Mouse (Mus musculus) CH12.LX (cell line): ENCODE measurements at regions not wholly inside any gene's neighbourhood (a gene's known extent, or its start where the extent isn't known, plus 50 kb on each side); places are given as distances from the start of the nearest gene placed in this dataset.
A peak's percentile ranks its signal among the peaks of the same experiment; 100 is the strongest.

Source experiments
- DNase-seq: peaks from one replicate; pipeline ENCODE4 v3.0.0-alpha.2; 2013; ENCODE audit errors: extremely low read depth
- H3K27ac ChIP-seq: 2 replicates; pipeline ENCODE4 v1.5.1; 2012; ENCODE audit warnings: low read depth, mild to moderate bottlenecking, control low read depth, moderate library complexity; ENCODE audit not compliant: insufficient read depth
- H3K27me3 ChIP-seq: replicated peaks from 2 replicates; pipeline ENCODE3; 2012; ENCODE audit warnings: inconsistent platforms
- H3K36me3 ChIP-seq, 2 experiments: replicated peaks in 1 of 2; 2 replicates each; pipeline versions ENCODE3 to v1.6.1; 2012; ENCODE audit warnings: inconsistent platforms in 1 of 2, low read length in 1 of 2, mild to moderate bottlenecking in 1 of 2, mixed read lengths in 1 of 2, moderate library complexity in 1 of 2; ENCODE audit not compliant: control insufficient read depth in 1 of 2, insufficient read depth in 1 of 2
- H3K4me1 ChIP-seq, 2 experiments: 2 replicates each; pipeline ENCODE4 v1.6.1; 2012; ENCODE audit warnings: inconsistent platforms in 1 of 2, moderate library complexity in 1 of 2; ENCODE audit not compliant: insufficient read depth in 2 of 2, control insufficient read depth in 1 of 2
- H3K4me2 ChIP-seq: 2 replicates; pipeline ENCODE4 v1.6.1; 2012; ENCODE audit warnings: low read depth, mild to moderate bottlenecking, control low read depth; ENCODE audit not compliant: poor library complexity, insufficient read depth, severe bottlenecking
- H3K4me3 ChIP-seq, 3 experiments: fragments of 150-350 bp in 1 of 3; sonication (generic) in 1 of 3; replicated peaks in 1 of 3; 2 replicates each; pipeline versions ENCODE3 to v1.5.1; 2011 to 2012; ENCODE audit warnings: low read depth in 2 of 3, low read length in 2 of 3, mild to moderate bottlenecking in 2 of 3, moderate library complexity in 2 of 3, control low read depth in 1 of 3, improper control_type of control experiment in 1 of 3, inconsistent platforms in 1 of 3, mixed read lengths in 1 of 3; ENCODE audit not compliant: poor library complexity in 1 of 3
- H3K79me2 ChIP-seq: replicated peaks from 2 replicates; pipeline ENCODE4 v1.6.1; 2012; ENCODE audit warnings: mild to moderate bottlenecking, moderate library complexity; ENCODE audit not compliant: control insufficient read depth, poor library complexity, insufficient read depth, severe bottlenecking; ENCODE audit errors: extremely low read depth
- H3K9ac ChIP-seq: 2 replicates; pipeline ENCODE4 v1.6.1; 2012; ENCODE audit warnings: low read depth, mild to moderate bottlenecking, control low read depth, moderate library complexity; ENCODE audit not compliant: insufficient read depth
- H3K9me3 ChIP-seq: replicated peaks from 2 replicates; pipeline ENCODE3; 2012; ENCODE audit warnings: low read length, inconsistent platforms, mixed read lengths
- CHD2 ChIP-seq: IDR thresholded peaks from 2 replicates; pipeline ENCODE4 v1.6.1; 2011; ENCODE audit warnings: low read length, improper control_type of control experiment
- CTCF ChIP-seq, 2 experiments: IDR thresholded peaks in 1 of 2; conservative IDR thresholded peaks in 1 of 2; 2 replicates each; pipeline ENCODE4 v1.5.1; 2011 to 2012; ENCODE audit warnings: low read depth in 2 of 2, low read length in 2 of 2, improper control_type of control experiment in 1 of 2, inconsistent platforms in 1 of 2, mild to moderate bottlenecking in 1 of 2, moderate library complexity in 1 of 2
- E2F4 ChIP-seq: IDR thresholded peaks from 2 replicates; pipeline ENCODE4 v1.6.1; 2011; ENCODE audit warnings: low read depth, low read length, improper control_type of control experiment; ENCODE audit not compliant: insufficient replicate concordance
- ELF1 ChIP-seq: IDR thresholded peaks from 2 replicates; pipeline ENCODE4 v1.6.1; 2014; ENCODE audit warnings: low read depth, mild to moderate bottlenecking, inconsistent platforms, low read length, improper control_type of control experiment
- EP300 ChIP-seq: IDR thresholded peaks from 2 replicates; pipeline ENCODE4 v1.6.1; 2011; ENCODE audit warnings: low read length, improper control_type of control experiment
- IRF4 ChIP-seq: IDR thresholded peaks from 2 replicates; pipeline ENCODE4 v1.6.1; 2014; ENCODE audit warnings: low read depth, mild to moderate bottlenecking, inconsistent platforms, low read length, improper control_type of control experiment
- JUN ChIP-seq: IDR thresholded peaks from 2 replicates; pipeline ENCODE4 v1.6.1; 2011; ENCODE audit warnings: low read depth, mild to moderate bottlenecking, low read length, improper control_type of control experiment, moderate library complexity; ENCODE audit not compliant: insufficient read depth
- KAT2A ChIP-seq: IDR thresholded peaks from 2 replicates; pipeline ENCODE4 v1.6.1; 2012; ENCODE audit warnings: low read length, improper control_type of control experiment, inconsistent platforms; ENCODE audit not compliant: insufficient replicate concordance
- MAX ChIP-seq: IDR thresholded peaks from 2 replicates; pipeline ENCODE4 v1.6.1; 2011; ENCODE audit warnings: low read length, improper control_type of control experiment
- MAZ ChIP-seq: IDR thresholded peaks from 2 replicates; pipeline ENCODE4 v1.6.1; 2012; ENCODE audit warnings: low read depth, mild to moderate bottlenecking, inconsistent platforms, low read length, improper control_type of control experiment, moderate library complexity
- MEF2A ChIP-seq: IDR thresholded peaks from 2 replicates; pipeline ENCODE4 v1.6.1; 2014; ENCODE audit warnings: low read depth, mild to moderate bottlenecking, inconsistent platforms, low read length, improper control_type of control experiment, borderline replicate concordance
- NELFE ChIP-seq: IDR thresholded peaks from 2 replicates; pipeline ENCODE4 v1.6.1; 2011; ENCODE audit warnings: low read depth, low read length, improper control_type of control experiment
- NRF1 ChIP-seq: IDR thresholded peaks from 2 replicates; pipeline ENCODE4 v1.6.1; 2014; ENCODE audit warnings: low read depth, mild to moderate bottlenecking, inconsistent platforms, low read length, improper control_type of control experiment, moderate library complexity
- RAD21 ChIP-seq: IDR thresholded peaks from 2 replicates; pipeline ENCODE4 v1.6.1; 2011; ENCODE audit warnings: low read depth, mild to moderate bottlenecking, low read length, improper control_type of control experiment, moderate library complexity
- RCOR1 ChIP-seq: conservative IDR thresholded peaks from 2 replicates; pipeline ENCODE4 v1.6.1; 2012; ENCODE audit warnings: low read depth, mild to moderate bottlenecking, inconsistent platforms, low read length, improper control_type of control experiment
- SMC3 ChIP-seq: IDR thresholded peaks from 2 replicates; pipeline ENCODE4 v1.6.1; 2011; ENCODE audit warnings: low read depth, low read length, improper control_type of control experiment
- TBP ChIP-seq: conservative IDR thresholded peaks from 2 replicates; pipeline ENCODE4 v1.6.1; 2011; ENCODE audit warnings: low read depth, low read length, improper control_type of control experiment
- ZC3H11A ChIP-seq: IDR thresholded peaks from 2 replicates; pipeline ENCODE4 v1.6.1; 2012; ENCODE audit warnings: low read depth, mild to moderate bottlenecking, inconsistent platforms, low read length, improper control_type of control experiment
- ZKSCAN1 ChIP-seq: IDR thresholded peaks from 2 replicates; pipeline ENCODE4 v1.6.1; 2012; ENCODE audit warnings: low read depth, inconsistent platforms, low read length, improper control_type of control experiment, borderline replicate concordance
- ZMIZ1 ChIP-seq: IDR thresholded peaks from 2 replicates; pipeline ENCODE4 v1.6.1; 2012; ENCODE audit warnings: low read depth, mild to moderate bottlenecking, inconsistent platforms, low read length, improper control_type of control experiment
- dilution Hi-C: fragments of 300-500 bp; cut with MboI; formaldehyde crosslinking; loops from 2 replicates; pipeline ENCODE4 v1.14.3; 2020; ENCODE audit warnings: low sequenced_read_pairs; ENCODE audit not compliant: extremely low pct_unique_long_range_greater_than_20kb, extremely low pct_ligation_motif_present
- in situ Hi-C: fragments of 300-500 bp; cut with MboI; formaldehyde crosslinking; loops from 3 replicates; pipeline ENCODE4 v1.14.3; 2019; ENCODE audit warnings: low sequenced_read_pairs, low pct_ligation_motif_present, low pct_unique_long_range_greater_than_20kb, mixed read lengths

DNA sequence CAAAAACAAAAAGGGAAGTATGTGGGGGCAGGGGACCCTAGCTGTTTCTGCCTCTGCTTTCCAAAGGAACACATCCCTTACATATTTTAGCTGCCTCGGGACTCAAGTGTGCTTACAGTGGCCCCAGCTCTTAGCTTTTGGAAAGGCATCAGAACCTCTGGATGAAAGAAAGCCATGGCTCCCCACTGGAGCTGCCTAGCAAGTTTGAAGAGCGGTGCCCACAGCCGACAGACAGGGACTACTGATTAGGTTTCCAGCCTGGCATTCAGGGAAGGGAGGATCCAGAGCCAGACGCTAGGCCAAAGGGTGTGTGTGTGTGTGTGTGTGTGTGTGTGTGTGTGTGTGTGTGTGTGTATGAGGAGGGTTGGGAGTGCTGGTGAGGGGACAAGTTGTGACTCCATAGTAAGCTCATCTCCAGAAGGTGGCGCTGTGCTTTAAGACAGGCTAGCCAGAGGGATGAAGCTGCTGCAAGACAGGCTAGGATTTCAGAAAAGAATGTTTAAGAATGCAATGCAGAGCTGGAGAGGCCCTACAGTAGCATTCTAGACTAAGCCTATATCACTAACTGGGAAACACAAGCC is 318.9 kb downstream of the Mycn start:
- no peak overlapping the region for H3K9ac ChIP-seq
- no peaks in the 10 kb centered on the region for H3K27me3 ChIP-seq
- H3K79me2 ChIP-seq, result no peaks in the 10 kb centered on the region
- dilution Hi-C loops (no loop called here), in situ Hi-C loops (no loop called here)
- H3K36me3 ChIP-seq, result no peaks in the 10 kb centered on the region
- H3K9me3 ChIP-seq, result no peaks in the 10 kb centered on the region
- no peak overlapping the region for H3K4me2 ChIP-seq
- no peaks in the 10 kb centered on the region for H3K4me1 ChIP-seq
- H3K27ac ChIP-seq, result no peak overlapping the region
- no peak overlapping the region for H3K4me3 ChIP-seq
- TF ChIP-seq CHD2 (no peak), CTCF (conservative IDR thresholded peaks at IDR 0.05 in 1 of 2, IDR thresholded peaks at IDR 0.05 in 1 of 2; ENCODE audit: low read depth in 2 of 2, low read length in 2 of 2) (peak; percentile 27 to 64), ELF1 (no peak), RAD21 (peak; percentile 57), SMC3 (peak; percentile 67)
- DNase-seq, result peak; percentile 71

DNA sequence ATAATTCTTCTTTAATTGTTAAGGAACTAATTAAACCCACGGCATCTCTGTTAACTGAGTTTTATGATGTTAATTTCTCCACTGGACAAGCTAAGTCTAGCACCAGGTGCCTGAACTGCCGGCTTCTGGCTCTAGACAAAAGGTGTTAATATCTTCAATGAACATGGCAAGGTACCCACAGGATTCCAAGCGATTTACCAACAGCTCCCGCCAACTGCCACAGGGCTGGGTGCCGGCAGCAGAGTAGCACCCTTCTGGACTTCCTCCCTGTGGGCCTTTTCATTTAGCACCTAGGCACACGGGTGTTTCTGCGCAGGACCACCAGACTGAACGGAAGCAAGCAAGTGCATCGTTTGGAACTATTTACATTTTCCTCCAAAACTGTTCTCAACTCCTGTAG is 320.2 kb downstream of the Mycn start:
- TF ChIP-seq SMC3 (no peak), ZC3H11A (no peak), RCOR1 (no peak), E2F4 (no peak), ZKSCAN1 (no peak), JUN (no peak), ZMIZ1 (no peak), IRF4 (no peak), NELFE (no peak), MAZ (no peak), MEF2A (no peak), EP300 (no peak), MAX (no peak), TBP (no peak), KAT2A (no peak), NRF1 (no peak)
- Histone ChIP-seq H3K27ac (no peak overlapping the region), H3K4me3 (no peak overlapping the region), H3K79me2 (no peaks in the 10 kb centered on the region), H3K4me2 (no peak overlapping the region), H3K9me3 (no peaks in the 10 kb centered on the region), H3K4me1 (no peaks in the 10 kb centered on the region), H3K36me3 (no peaks in the 10 kb centered on the region), H3K9ac (no peak overlapping the region), H3K27me3 (no peaks in the 10 kb centered on the region)
- no peak for DNase-seq
- dilution Hi-C loops, result no loop called here
- in situ Hi-C loops, result no loop called here
